Mouse (Mus musculus): ENCODE results near the gene Syk. TPM values are rescaled to one million over a fixed set of nuclear protein-coding genes. Genes with fewer than 3 reads are reported as not detected.
A peak's percentile ranks its signal among the peaks of the same experiment; 100 is the strongest.

The Syk gene
- polyA plus RNA-seq, 1 experiment from 2014 or later = 6.8 TPM

- Histone ChIP-seq H3K4me2 (ENCODE audit: low read depth, low read length) (peak overlapping the region; percentile 47), H3K9me3 (ENCODE audit: low read length) (no peaks in the 10 kb centered on the region), H3K9ac (replicated peaks) (peak overlapping the region; percentile 16; the same call in 1 of the 2 replicates), H3K4me3 (ENCODE audit: low read depth, low read length) (no peak overlapping the region), H3K36me3 (replicated peaks; ENCODE audit: insufficient read depth, low read length) (no peaks in the 10 kb centered on the region), H3K4me1 (ENCODE audit: insufficient read depth) (peaks cover 19% of the 10 kb centered on the region), H3K27me3 (ENCODE audit: insufficient read depth, low read length) (no peaks in the 10 kb centered on the region), H3K27ac (ENCODE audit: low read depth) (peak overlapping the region; percentile 93)
- DNase-seq (peak; percentile 50), ATAC-seq (peak; percentile 73)
- TF ChIP-seq EP300 (IDR thresholded peaks at IDR 0.05; ENCODE audit: low read depth) = peak; percentile 13; the same call in 1 of the 2 replicates
- TF ChIP-seq CTCF (IDR thresholded peaks at IDR 0.05; ENCODE audit: low read depth) = no peak
- 40% methylated on average over 9 of the region's 9 CpGs for WGBS (ENCODE audit: insufficient replicate concordance)
Measured at GRCm38 (mm10) chr13:52572451-52573446, 10.2 kb upstream of the Syk start.

DNA sequence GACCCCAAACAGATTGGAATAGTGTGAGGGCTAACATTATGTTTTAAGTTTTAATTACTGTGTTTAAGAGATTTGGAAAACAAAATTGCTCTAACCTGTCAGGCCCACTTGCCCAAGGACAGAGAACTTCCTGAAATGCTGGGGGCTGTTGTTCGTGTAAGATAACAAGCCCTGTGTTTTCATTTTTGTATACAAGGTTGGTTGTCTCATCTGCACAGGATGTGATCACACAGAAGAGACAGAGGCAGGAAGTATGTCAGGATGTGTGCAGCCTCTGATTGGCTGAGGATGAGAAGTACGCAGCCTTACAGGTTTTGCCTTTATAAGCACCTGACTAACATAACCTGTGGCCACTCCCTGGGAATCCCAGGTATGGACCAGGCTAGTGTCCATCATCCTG is 8.7 kb upstream of the Syk start:
- DNase-seq (no peak), ATAC-seq (no peak)
- Histone ChIP-seq H3K36me3 (replicated peaks; ENCODE audit: insufficient read depth, low read length) (no peaks in the 10 kb centered on the region), H3K27ac (ENCODE audit: low read depth) (no peak overlapping the region), H3K4me1 (ENCODE audit: insufficient read depth) (peaks cover 15% of the 10 kb centered on the region), H3K4me2 (ENCODE audit: low read depth, low read length) (no peak overlapping the region), H3K27me3 (ENCODE audit: insufficient read depth, low read length) (no peaks in the 10 kb centered on the region), H3K4me3 (ENCODE audit: low read depth, low read length) (no peak overlapping the region), H3K9ac (replicated peaks) (no peak overlapping the region), H3K9me3 (ENCODE audit: low read length) (no peaks in the 10 kb centered on the region)
- 51% methylated on average over 2 of the region's 2 CpGs for WGBS (ENCODE audit: insufficient replicate concordance)
- TF ChIP-seq CTCF (IDR thresholded peaks at IDR 0.05; ENCODE audit: low read depth) (no peak), EP300 (IDR thresholded peaks at IDR 0.05; ENCODE audit: low read depth) (no peak)

DNA sequence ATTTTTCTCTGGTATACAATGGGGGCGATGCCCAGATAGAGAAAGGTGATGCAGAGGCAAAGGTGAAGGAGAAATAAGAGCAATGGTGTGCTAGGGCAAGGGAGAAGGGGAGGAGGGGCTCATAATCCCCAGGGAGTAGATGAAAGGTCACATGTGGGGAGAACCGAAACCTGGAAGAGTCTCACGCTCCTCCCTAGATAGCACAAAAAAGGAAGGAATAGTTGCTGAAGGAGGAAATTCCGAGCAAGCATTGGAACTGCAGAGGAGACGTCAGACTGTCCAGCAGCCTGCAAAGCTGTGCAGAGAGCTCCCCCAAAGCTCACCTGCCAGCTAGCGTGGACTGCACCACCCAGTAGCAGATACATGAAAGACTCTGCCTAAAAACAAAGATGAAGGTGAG is 7.5 kb upstream of the Syk start:
- H3K27me3 ChIP-seq (ENCODE audit: insufficient read depth, low read length) = no peaks in the 10 kb centered on the region
- H3K9ac ChIP-seq (replicated peaks) = no peak overlapping the region
- peaks cover 15% of the 10 kb centered on the region for H3K4me1 ChIP-seq (ENCODE audit: insufficient read depth)
- H3K4me3 ChIP-seq (ENCODE audit: low read depth, low read length) = no peak overlapping the region
- no peak for TF ChIP-seq EP300 (IDR thresholded peaks at IDR 0.05; ENCODE audit: low read depth)
- TF ChIP-seq CTCF (IDR thresholded peaks at IDR 0.05; ENCODE audit: low read depth) = no peak
- no peaks in the 10 kb centered on the region for H3K36me3 ChIP-seq (replicated peaks; ENCODE audit: insufficient read depth, low read length)
- 65% methylated on average over 6 of the region's 6 CpGs for WGBS (ENCODE audit: insufficient replicate concordance)
- ATAC-seq (no peak), DNase-seq (no peak)
- H3K4me2 ChIP-seq (ENCODE audit: low read depth, low read length) = no peak overlapping the region
- H3K9me3 ChIP-seq (ENCODE audit: low read length) = no peaks in the 10 kb centered on the region
- H3K27ac ChIP-seq (ENCODE audit: low read depth) = 0 out of 2 replicates have a peak overlapping the region, but pooled peaks have one; percentile 6

DNA sequence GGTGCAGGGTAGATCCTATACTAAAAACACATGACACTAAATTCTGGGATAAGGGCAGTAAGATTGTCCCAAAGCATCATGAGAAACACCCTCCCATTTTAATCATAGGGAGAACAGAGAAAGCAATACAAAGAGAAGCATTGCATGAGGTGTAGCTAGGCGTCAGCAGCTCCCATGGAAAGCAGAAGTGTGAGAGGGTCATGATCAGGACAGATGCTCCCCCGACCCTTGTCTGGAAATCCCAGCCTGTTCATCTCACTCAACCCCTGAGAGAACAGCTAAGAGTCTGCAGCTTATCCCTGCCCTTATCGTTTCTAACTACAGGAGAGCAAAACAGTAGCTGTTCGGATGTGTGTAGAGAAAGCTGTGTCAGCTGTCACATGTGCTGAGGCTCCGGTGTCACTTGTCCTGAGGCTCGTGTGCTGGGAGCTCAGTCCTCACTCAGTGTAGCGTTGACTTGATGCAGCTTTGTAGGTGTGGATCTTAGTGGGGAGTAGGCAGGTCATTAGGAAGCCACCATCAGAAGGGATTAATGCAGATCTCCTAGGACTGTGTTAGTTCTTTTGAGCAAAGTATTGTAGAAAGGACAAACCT is 6.9 kb upstream of the Syk start:
- Histone ChIP-seq H3K4me1 (ENCODE audit: insufficient read depth) (peaks cover 15% of the 10 kb centered on the region), H3K4me3 (ENCODE audit: low read depth, low read length) (no peak overlapping the region), H3K9ac (replicated peaks) (no peak overlapping the region), H3K27ac (ENCODE audit: low read depth) (peak overlapping the region; percentile 1; the same call in 1 of the 2 replicates), H3K36me3 (replicated peaks; ENCODE audit: insufficient read depth, low read length) (no peaks in the 10 kb centered on the region), H3K9me3 (ENCODE audit: low read length) (no peaks in the 10 kb centered on the region), H3K27me3 (ENCODE audit: insufficient read depth, low read length) (no peaks in the 10 kb centered on the region), H3K4me2 (ENCODE audit: low read depth, low read length) (no peak overlapping the region)
- TF ChIP-seq CTCF (IDR thresholded peaks at IDR 0.05; ENCODE audit: low read depth) (no peak), EP300 (IDR thresholded peaks at IDR 0.05; ENCODE audit: low read depth) (no peak)
- DNase-seq (no peak), ATAC-seq (no peak)
- WGBS (ENCODE audit: insufficient replicate concordance) = 49% methylated on average over 7 of the region's 7 CpGs

DNA sequence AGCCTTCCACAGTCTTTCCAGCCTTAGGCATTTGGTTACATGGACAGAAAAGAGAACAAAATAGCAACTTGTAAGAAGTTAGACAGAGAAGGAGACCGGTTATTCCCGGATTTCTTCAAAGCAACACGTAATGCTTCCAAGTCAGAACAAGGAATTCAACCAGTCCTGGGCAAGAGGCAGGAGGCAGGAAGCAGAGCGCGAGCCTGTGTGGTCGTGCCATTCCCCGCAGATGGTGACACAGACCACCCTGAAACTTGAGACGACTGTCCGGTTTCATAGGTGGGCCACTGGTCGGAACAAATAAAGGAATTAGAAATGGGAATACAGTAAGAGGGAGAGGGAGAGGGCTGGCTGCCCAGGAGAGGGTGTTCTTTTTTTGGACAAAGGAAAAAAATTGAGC is 6.1 kb upstream of the Syk start:
- ATAC-seq (no peak), DNase-seq (no peak)
- WGBS (ENCODE audit: insufficient replicate concordance) = 46% methylated on average over 10 of the region's 10 CpGs
- H3K4me2 ChIP-seq (ENCODE audit: low read depth, low read length) = no peak overlapping the region
- H3K9ac ChIP-seq (replicated peaks) = no peak overlapping the region
- TF ChIP-seq CTCF (IDR thresholded peaks at IDR 0.05; ENCODE audit: low read depth) (no peak), EP300 (IDR thresholded peaks at IDR 0.05; ENCODE audit: low read depth) (no peak)
- H3K9me3 ChIP-seq (ENCODE audit: low read length) = no peaks in the 10 kb centered on the region
- H3K4me1 ChIP-seq (ENCODE audit: insufficient read depth) = peaks cover 10% of the 10 kb centered on the region
- no peak overlapping the region for H3K4me3 ChIP-seq (ENCODE audit: low read depth, low read length)
- H3K27ac ChIP-seq (ENCODE audit: low read depth) = peak overlapping the region; percentile 62; the same call in 1 of the 2 replicates
- H3K27me3 ChIP-seq (ENCODE audit: insufficient read depth, low read length) = no peaks in the 10 kb centered on the region
- no peaks in the 10 kb centered on the region for H3K36me3 ChIP-seq (replicated peaks; ENCODE audit: insufficient read depth, low read length)

- Histone ChIP-seq H3K9me3 (ENCODE audit: low read length) (no peaks in the 10 kb centered on the region), H3K36me3 (replicated peaks; ENCODE audit: insufficient read depth, low read length) (no peaks in the 10 kb centered on the region), H3K27me3 (ENCODE audit: insufficient read depth, low read length) (no peaks in the 10 kb centered on the region), H3K9ac (replicated peaks) (no peak overlapping the region), H3K4me2 (ENCODE audit: low read depth, low read length) (no peak overlapping the region), H3K4me1 (ENCODE audit: insufficient read depth) (peaks cover 10% of the 10 kb centered on the region), H3K27ac (ENCODE audit: low read depth) (peak overlapping the region; percentile 62), H3K4me3 (ENCODE audit: low read depth, low read length) (no peak overlapping the region)
- 24% methylated on average over 3 of the region's 3 CpGs for WGBS (ENCODE audit: insufficient replicate concordance)
- DNase-seq (no peak), ATAC-seq (no peak)
- TF ChIP-seq CTCF (IDR thresholded peaks at IDR 0.05; ENCODE audit: low read depth) = no peak
- no peak for TF ChIP-seq EP300 (IDR thresholded peaks at IDR 0.05; ENCODE audit: low read depth)
Measured at GRCm38 (mm10) chr13:52577326-52577920, 5.5 kb upstream of the Syk start.
